Mouse (Mus musculus) embryonic facial prominence, embryonic 15.5 days (tissue): ENCODE data around the gene Uba2. TPM values are rescaled to one million over a fixed set of nuclear protein-coding genes. Genes with fewer than 3 reads are reported as not detected.
"Not testable (repeated sequence)": the region's sequence is repeated elsewhere in the genome, so short reads cannot be mapped to it uniquely, and the experiment has no call there.

ENCODE experiments used
- ATAC-seq: fragments of 200-750 bp; cut with Nextera tagmentation; 2 replicates; pipeline ENCODE4 v1.8.0; 2017; ENCODE audit warnings: low read depth, moderate TSS enrichment; ENCODE audit not compliant: insufficient number of reproducible peaks, low FRiP score, low TSS enrichment
- H3K27ac ChIP-seq: fragments of 300-500 bp; sonication (generic); replicated peaks from 2 replicates; pipeline ENCODE4 v1.5.1; 2015; ENCODE audit warnings: mild to moderate bottlenecking, inconsistent platforms
- H3K27me3 ChIP-seq: fragments of 300-500 bp; sonication (generic); 2 replicates; pipeline ENCODE4 v1.6.1; 2015; ENCODE audit warnings: inconsistent platforms
- H3K36me3 ChIP-seq: fragments of 300-500 bp; sonication (generic); 2 replicates; pipeline ENCODE4 v1.6.1; 2015; ENCODE audit warnings: mild to moderate bottlenecking, inconsistent platforms
- H3K4me1 ChIP-seq: fragments of 300-500 bp; sonication (generic); 2 replicates; pipeline ENCODE4 v1.6.1; 2015; ENCODE audit warnings: inconsistent platforms
- H3K4me2 ChIP-seq: fragments of 300-500 bp; sonication (generic); replicated peaks from 2 replicates; pipeline ENCODE4 v1.6.1; 2015; ENCODE audit warnings: mild to moderate bottlenecking, inconsistent platforms
- H3K4me3 ChIP-seq: fragments of 300-500 bp; sonication (generic); replicated peaks from 2 replicates; pipeline ENCODE4 v1.5.1; 2015; ENCODE audit warnings: mild to moderate bottlenecking, inconsistent platforms
- H3K9ac ChIP-seq: fragments of 300-500 bp; sonication (generic); 2 replicates; pipeline ENCODE4 v1.6.1; 2015; ENCODE audit warnings: inconsistent platforms
- H3K9me3 ChIP-seq: fragments of 300-500 bp; sonication (generic); replicated peaks from 2 replicates; pipeline ENCODE4 v1.6.1; 2016; ENCODE audit warnings: inconsistent platforms
- WGBS: fragments of 180-500 bp; shearing (Covaris S2); methylation state at CpG from one replicate; pipeline ENCODE4 v1.1.7; 2015; 5-methylcytosine and 5-hydroxymethylcytosine counted together
- polyA plus RNA-seq: library from polyadenylated mRNA; unstranded; fragments of >200 nt; fragmentation: Nextera tagmentation; extraction: Ambion mirVana; gene quantifications from 2 replicates; pipeline ENCODE4 v1.2.1, GENCODE M21; 2015

Uba2 gene
- polyA plus RNA-seq, 1 experiment from 2014 or later: 187 TPM

- Histone ChIP-seq H3K4me1 (0 out of 2 replicates have a peak, but pooled peaks cover 8% of the 10 kb centered on the region), H3K9ac (peak within 1 kb of the TSS; percentile 94), H3K4me2 (peak within 1 kb of the TSS; percentile 76), H3K9me3 (no peaks in the 10 kb centered on the region), H3K36me3 (peaks cover 31% of the 10 kb centered on the region), H3K4me3 (peak within 1 kb of the TSS; percentile 93), H3K27me3 (no peaks in the 10 kb centered on the region), H3K27ac (peak within 1 kb of the TSS; percentile 83)
- peak; percentile 90 for ATAC-seq
- 3% methylated on average over 70 of the region's 70 CpGs for WGBS
Observed at GRCm38 (mm10) chr7:34196132-34197128, 27.0 kb upstream of the Uba2 start, which contains the start of gene Pdcd2l. Pdcd2l (minus strand) TSS chr7:34196661.

DNA sequence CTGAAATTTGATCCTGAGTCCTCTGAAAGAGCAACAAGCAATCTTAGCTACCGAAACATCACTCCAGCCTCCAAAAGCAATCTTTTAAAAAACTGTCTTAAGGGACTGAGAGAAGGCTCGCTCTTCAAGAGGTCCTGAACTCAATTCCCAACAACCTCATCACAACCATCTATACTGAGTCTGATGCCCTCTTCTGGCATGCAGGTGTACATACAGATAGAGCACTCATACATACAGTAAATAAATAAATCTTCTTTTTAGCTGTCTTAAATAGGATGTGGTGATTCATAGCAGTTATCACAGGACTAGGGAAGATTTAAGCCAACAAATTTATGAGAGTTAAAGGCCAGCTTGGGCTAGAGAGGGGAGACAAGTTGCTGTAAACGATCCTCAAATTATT is 26.2 kb upstream of the Uba2 start:
- Histone ChIP-seq H3K4me1 (0 out of 2 replicates have a peak, but pooled peaks cover 8% of the 10 kb centered on the region), H3K9me3 (no peaks in the 10 kb centered on the region), H3K27me3 (no peaks in the 10 kb centered on the region), H3K4me2 (peak overlapping the region; percentile 76), H3K27ac (peak overlapping the region; percentile 83; the same call in 1 of the 2 replicates), H3K4me3 (peak overlapping the region; percentile 93), H3K9ac (peak overlapping the region; percentile 94), H3K36me3 (peaks cover 23% of the 10 kb centered on the region)
- no peak for ATAC-seq
- WGBS: 34% methylated on average over 3 of the region's 3 CpGs

DNA sequence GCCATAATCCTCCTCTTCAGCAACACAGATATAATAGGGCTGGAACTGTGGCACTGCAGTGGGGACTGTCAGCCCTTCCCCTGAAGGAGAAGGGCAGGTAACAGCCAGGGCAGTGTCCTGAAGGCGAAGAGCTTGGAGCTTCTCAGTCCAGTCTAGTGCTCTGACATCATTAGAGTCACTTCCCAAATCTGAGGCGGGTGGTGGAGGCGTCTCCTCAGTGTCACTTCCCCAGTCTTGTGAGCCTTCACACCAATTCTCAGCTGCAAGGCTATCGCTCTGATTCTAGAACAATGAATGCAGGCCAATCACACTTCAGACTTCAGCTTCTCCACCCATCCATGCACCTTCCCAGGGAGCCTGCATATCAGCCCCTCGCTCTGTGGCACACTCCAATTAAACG is 23.4 kb upstream of the Uba2 start:
- ATAC-seq: no peak
- H3K36me3 ChIP-seq: peaks cover 41% of the 10 kb centered on the region

GRCm38 (mm10) chr7:34189376-34189989 is 20.1 kb upstream of the Uba2 start:
- Histone ChIP-seq H3K4me3 (no peak overlapping the region), H3K27ac (no peak overlapping the region), H3K4me1 (no peaks in the 10 kb centered on the region), H3K36me3 (peaks cover 70% of the 10 kb centered on the region), H3K9me3 (no peaks in the 10 kb centered on the region), H3K27me3 (no peaks in the 10 kb centered on the region), H3K9ac (no peak overlapping the region), H3K4me2 (no peak overlapping the region)
- no peak for ATAC-seq
- WGBS: 82% methylated on average over 12 of the region's 12 CpGs

More for the DNA sequence above, 23.4 kb upstream of the Uba2 start:
- WGBS: 87% methylated on average over 6 of the region's 6 CpGs
- Histone ChIP-seq H3K27me3 (no peaks in the 10 kb centered on the region), H3K4me2 (no peak overlapping the region), H3K9me3 (no peaks in the 10 kb centered on the region), H3K9ac (no peak overlapping the region), H3K4me3 (no peak overlapping the region), H3K27ac (no peak overlapping the region), H3K4me1 (0 out of 2 replicates have a peak, but pooled peaks cover 8% of the 10 kb centered on the region)

GRCm38 (mm10) chr7:34183794-34184193 is 14.4 kb upstream of the Uba2 start:
- H3K27me3 ChIP-seq: no peaks in the 10 kb centered on the region
- no peaks in the 10 kb centered on the region for H3K9me3 ChIP-seq
- no peaks in the 10 kb centered on the region for H3K4me1 ChIP-seq
- 62% methylated on average over 3 of the region's 3 CpGs for WGBS
- no peak overlapping the region for H3K4me2 ChIP-seq
- 0 out of 2 replicates have a peak, but pooled peaks have one; percentile 19 for ATAC-seq
- no peak overlapping the region for H3K4me3 ChIP-seq
- peaks cover 49% of the 10 kb centered on the region for H3K36me3 ChIP-seq
- H3K9ac ChIP-seq: no peak overlapping the region
- 0 out of 2 replicates have a peak overlapping the region, but pooled peaks have one; percentile 12 for H3K27ac ChIP-seq

DNA sequence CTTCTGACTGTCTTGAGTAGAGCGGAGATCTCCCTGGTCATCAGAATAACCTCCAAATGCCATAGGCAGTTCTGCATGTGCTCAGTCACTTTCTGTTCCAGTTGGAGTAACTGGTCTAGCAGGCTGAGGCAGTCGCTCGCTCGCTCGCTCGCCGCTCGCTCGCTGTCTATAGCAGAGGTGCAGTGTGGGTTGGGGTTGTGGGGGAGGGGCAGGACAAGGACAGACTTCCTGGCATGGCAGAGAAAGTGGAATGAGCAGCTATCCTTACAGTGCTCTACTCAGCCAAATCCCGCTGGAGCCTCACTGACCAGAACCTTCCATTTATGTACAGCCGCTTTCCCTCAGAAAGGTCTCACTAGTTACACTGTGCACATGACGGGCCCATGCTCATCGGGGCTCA is 14.0 kb upstream of the Uba2 start:
- peaks cover 44% of the 10 kb centered on the region for H3K36me3 ChIP-seq
- ATAC-seq: peak; percentile 39; the same call in 1 of the 2 replicates

GRCm38 (mm10) chr7:34176241-34176640 is 6.8 kb upstream of the Uba2 start:
- not testable (repeated sequence) for H3K9me3 ChIP-seq, H3K27ac ChIP-seq, H3K36me3 ChIP-seq, H3K27me3 ChIP-seq, H3K4me2 ChIP-seq, H3K9ac ChIP-seq, H3K4me1 ChIP-seq, ATAC-seq, H3K4me3 ChIP-seq
- 74% methylated on average over 6 of the region's 6 CpGs for WGBS

More for the DNA sequence above, 14.0 kb upstream of the Uba2 start:
- Histone ChIP-seq H3K27me3 (no peaks in the 10 kb centered on the region), H3K27ac (0 out of 2 replicates have a peak overlapping the region, but pooled peaks have one; percentile 12), H3K4me2 (no peak overlapping the region), H3K9ac (no peak overlapping the region), H3K4me3 (no peak overlapping the region), H3K4me1 (no peaks in the 10 kb centered on the region), H3K9me3 (no peaks in the 10 kb centered on the region)
- 68% methylated on average over 13 of the region's 13 CpGs for WGBS

- H3K27ac ChIP-seq: no peak overlapping the region
- H3K9me3 ChIP-seq: no peaks in the 10 kb centered on the region
- H3K4me1 ChIP-seq: peaks cover 7% of the 10 kb centered on the region; the same call in 1 of the 2 replicates
- WGBS: 59% methylated on average over 1 of the region's 1 CpGs
- H3K4me3 ChIP-seq: no peak overlapping the region
- no peaks in the 10 kb centered on the region for H3K36me3 ChIP-seq
- H3K9ac ChIP-seq: no peak overlapping the region
- H3K27me3 ChIP-seq: no peaks in the 10 kb centered on the region
- no peak overlapping the region for H3K4me2 ChIP-seq
- ATAC-seq: no peak
Observed at GRCm38 (mm10) chr7:34172251-34172650, 2.9 kb upstream of the Uba2 start.

- peak; percentile 95 for ATAC-seq
- 8% methylated on average over 30 of the region's 30 CpGs for WGBS
- peak overlapping the region; percentile 87 for H3K9ac ChIP-seq
Observed at GRCm38 (mm10) chr7:34168470-34169251, 738 bp downstream of the Uba2 start.

DNA sequence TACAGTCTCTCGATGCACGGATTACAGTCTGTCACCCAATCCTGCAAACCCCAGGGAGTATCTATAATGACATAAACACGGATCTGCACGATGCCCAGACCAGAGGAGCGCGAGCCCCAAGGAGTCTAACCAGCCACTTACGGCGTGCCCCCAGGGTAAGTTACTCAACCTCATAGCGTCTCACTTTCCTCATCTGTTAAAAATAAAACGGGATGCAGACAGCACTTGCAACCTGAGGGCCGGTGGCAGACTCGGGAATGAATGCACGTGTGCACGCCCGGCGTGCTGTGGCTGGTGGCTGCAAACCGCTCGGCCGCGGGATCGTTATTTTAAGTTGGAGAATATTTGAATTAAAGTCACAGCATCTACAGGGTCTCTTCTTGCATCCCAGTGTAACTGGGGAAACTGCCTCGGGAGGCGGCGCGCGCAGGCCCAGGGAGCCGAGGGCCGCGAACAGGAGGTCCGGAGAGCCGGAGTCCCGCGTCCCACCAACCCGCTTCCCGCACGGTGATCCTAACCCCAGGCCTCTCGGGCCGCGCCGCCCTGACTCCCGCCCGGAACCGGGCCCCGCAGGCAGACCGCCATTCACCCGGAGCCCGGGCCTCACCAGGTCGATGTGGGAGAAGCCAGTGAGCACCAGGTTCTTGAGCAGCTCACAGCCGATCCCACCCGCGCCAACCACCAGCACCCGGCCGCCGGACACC is 1.5 kb downstream of the Uba2 start:
- H3K27ac ChIP-seq: peak overlapping the region; percentile 90
- peak overlapping the region; percentile 87 for H3K9ac ChIP-seq
- WGBS: under 1% methylated on average over 54 of the region's 54 CpGs
- H3K36me3 ChIP-seq: peaks cover 22% of the 10 kb centered on the region
- H3K4me3 ChIP-seq: peak overlapping the region; percentile 93
- no peaks in the 10 kb centered on the region for H3K27me3 ChIP-seq
- peak; percentile 8; the same call in 1 of the 2 replicates for ATAC-seq
- H3K4me2 ChIP-seq: peak overlapping the region; percentile 81
- no peaks in the 10 kb centered on the region for H3K9me3 ChIP-seq
- H3K4me1 ChIP-seq: peaks cover 11% of the 10 kb centered on the region; the same call in 1 of the 2 replicates

More at GRCm38 (mm10) chr7:34168470-34169251, 738 bp downstream of the Uba2 start:
- H3K9me3 ChIP-seq: no peaks in the 10 kb centered on the region
- H3K4me1 ChIP-seq: peaks cover 11% of the 10 kb centered on the region; the same call in 1 of the 2 replicates
- peaks cover 15% of the 10 kb centered on the region for H3K36me3 ChIP-seq
- H3K27ac ChIP-seq: peak overlapping the region; percentile 90
- H3K4me2 ChIP-seq: peak overlapping the region; percentile 81
- no peaks in the 10 kb centered on the region for H3K27me3 ChIP-seq
- H3K4me3 ChIP-seq: peak overlapping the region; percentile 93
